Mouse (Mus musculus): ENCODE data around the gene Olfm2. TPM values are rescaled to one million over a fixed set of nuclear protein-coding genes. Genes with fewer than 3 reads are reported as not detected.

Olfm2 gene
- polyA plus RNA-seq, 1 experiment = 0.53 TPM

DNA sequence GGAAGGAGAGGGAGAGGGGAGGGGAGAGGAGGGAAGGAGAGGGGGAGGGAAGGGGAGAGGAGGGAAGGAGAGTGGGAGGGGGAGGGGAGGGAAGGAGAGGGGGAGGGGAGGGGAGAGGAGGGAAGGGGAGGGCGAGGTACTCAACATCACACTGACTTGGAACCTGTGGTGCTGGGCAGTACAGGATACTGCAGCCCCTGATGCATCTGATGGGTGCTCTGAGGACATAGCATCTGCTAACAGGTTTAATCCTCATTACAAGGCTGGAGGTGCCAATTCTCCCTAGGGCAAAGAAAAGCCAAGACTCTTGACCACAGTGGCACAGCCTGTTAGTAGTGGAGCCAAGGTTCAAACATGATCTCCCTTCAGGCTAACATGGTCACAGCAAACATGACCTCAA lies 56.7 kb downstream of the Olfm2 start:
- no peaks in the 10 kb centered on the region for H3K27me3 ChIP-seq (ENCODE audit: control insufficient read depth, insufficient read depth, low read length)
- no peaks in the 10 kb centered on the region for H3K36me3 ChIP-seq (ENCODE audit: control insufficient read depth, insufficient read depth, low read length)
- H3K27ac ChIP-seq (ENCODE audit: insufficient read depth, low read length) = no peak overlapping the region
- no CpG with 5 or more reads among the region's 1 CpGs for WGBS
- H3K4me1 ChIP-seq (ENCODE audit: control insufficient read depth, insufficient read depth, insufficient read length) = no peaks in the 10 kb centered on the region
- TF ChIP-seq POLR2A (IDR thresholded peaks at IDR 0.05; ENCODE audit: low read depth, low read length) (no peak), CTCF (IDR thresholded peaks at IDR 0.05; ENCODE audit: extremely low read depth, insufficient read depth, insufficient read length, insufficient replicate concordance) (no peak)
- no peak for DNase-seq (ENCODE audit: low read depth in 1 of 2, low spot score in 2 of 2)
- H3K4me3 ChIP-seq (ENCODE audit: extremely low read depth, insufficient read depth, insufficient read length) = no peak overlapping the region

DNA sequence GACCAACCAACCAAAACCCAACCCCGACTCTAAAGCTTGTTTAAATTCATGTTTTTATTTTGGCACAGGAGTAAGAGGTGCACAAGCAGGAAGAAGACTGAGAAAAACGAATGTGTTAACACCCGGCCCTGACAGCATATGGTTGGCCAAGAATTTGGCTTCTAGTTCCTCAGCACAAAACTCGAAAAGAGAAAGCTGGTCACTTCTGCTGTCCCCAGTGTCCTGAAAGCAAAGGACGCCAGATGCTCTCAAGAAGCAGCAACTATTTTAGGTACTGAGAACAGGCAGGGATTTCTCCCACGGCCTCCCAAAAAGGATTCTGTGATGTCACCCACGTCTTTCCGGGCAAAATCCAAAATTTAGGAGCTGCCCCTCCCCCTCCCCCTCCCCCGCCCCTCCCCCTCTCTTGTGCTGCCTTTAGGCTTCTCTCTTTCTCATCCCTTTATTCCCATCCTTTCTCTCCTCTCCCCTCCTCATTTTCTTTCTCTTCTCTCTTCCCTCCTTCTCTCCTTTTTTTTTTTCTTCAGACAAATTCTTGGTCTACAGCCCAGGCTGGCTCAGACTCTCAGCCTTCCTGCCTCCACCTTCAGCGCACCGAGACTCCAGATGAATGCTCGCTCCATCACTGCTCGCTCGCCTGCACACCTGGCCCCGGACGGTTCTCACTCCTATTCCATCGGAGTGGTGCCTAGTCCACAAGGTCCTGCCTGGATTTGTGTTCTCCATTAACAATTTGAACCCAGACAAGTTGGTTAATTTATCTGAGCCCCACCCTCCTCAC lies 60.9 kb downstream of the Olfm2 start:
- Histone ChIP-seq H3K4me3 (ENCODE audit: extremely low read depth, insufficient read depth, insufficient read length) (no peak overlapping the region), H3K36me3 (ENCODE audit: control insufficient read depth, insufficient read depth, low read length) (no peaks in the 10 kb centered on the region), H3K27ac (ENCODE audit: insufficient read depth, low read length) (no peak overlapping the region), H3K27me3 (ENCODE audit: control insufficient read depth, insufficient read depth, low read length) (no peaks in the 10 kb centered on the region), H3K4me1 (ENCODE audit: control insufficient read depth, insufficient read depth, insufficient read length) (no peaks in the 10 kb centered on the region)
- TF ChIP-seq CTCF (IDR thresholded peaks at IDR 0.05; ENCODE audit: extremely low read depth, insufficient read depth, insufficient read length, insufficient replicate concordance) (no peak), POLR2A (IDR thresholded peaks at IDR 0.05; ENCODE audit: low read depth, low read length) (no peak)
- 56% methylated on average over 17 of the region's 17 CpGs for WGBS
- DNase-seq (ENCODE audit: low read depth in 1 of 2, low spot score in 2 of 2) = no peak

DNA sequence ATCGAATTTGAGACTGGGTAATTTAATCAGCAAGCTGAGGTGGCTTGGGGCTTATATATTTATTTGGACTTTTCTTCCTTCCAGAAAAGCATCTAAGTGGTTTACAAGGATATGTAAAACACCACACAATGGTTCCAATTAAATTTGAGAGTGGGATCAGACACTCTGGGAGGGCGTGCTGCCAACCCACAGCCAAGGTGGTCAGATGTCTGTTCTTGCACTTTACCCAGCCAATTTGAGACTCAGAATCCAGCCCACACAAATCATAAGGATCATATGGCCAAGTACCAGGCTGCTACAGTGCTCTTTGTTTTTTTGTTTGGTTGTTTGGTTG lies 63.8 kb downstream of the Olfm2 start:
- no peak for DNase-seq (ENCODE audit: low read depth in 1 of 2, low spot score in 2 of 2)
- no peak overlapping the region for H3K27ac ChIP-seq (ENCODE audit: insufficient read depth, low read length)
- H3K4me1 ChIP-seq (ENCODE audit: control insufficient read depth, insufficient read depth, insufficient read length) = no peaks in the 10 kb centered on the region
- TF ChIP-seq CTCF (IDR thresholded peaks at IDR 0.05; ENCODE audit: extremely low read depth, insufficient read depth, insufficient read length, insufficient replicate concordance) (no peak), POLR2A (IDR thresholded peaks at IDR 0.05; ENCODE audit: low read depth, low read length) (no peak)
- H3K27me3 ChIP-seq (ENCODE audit: control insufficient read depth, insufficient read depth, low read length) = no peaks in the 10 kb centered on the region
- WGBS = 72% methylated on average over 2 of the region's 2 CpGs
- H3K36me3 ChIP-seq (ENCODE audit: control insufficient read depth, insufficient read depth, low read length) = no peaks in the 10 kb centered on the region
- H3K4me3 ChIP-seq (ENCODE audit: extremely low read depth, insufficient read depth, insufficient read length) = no peak overlapping the region

DNA sequence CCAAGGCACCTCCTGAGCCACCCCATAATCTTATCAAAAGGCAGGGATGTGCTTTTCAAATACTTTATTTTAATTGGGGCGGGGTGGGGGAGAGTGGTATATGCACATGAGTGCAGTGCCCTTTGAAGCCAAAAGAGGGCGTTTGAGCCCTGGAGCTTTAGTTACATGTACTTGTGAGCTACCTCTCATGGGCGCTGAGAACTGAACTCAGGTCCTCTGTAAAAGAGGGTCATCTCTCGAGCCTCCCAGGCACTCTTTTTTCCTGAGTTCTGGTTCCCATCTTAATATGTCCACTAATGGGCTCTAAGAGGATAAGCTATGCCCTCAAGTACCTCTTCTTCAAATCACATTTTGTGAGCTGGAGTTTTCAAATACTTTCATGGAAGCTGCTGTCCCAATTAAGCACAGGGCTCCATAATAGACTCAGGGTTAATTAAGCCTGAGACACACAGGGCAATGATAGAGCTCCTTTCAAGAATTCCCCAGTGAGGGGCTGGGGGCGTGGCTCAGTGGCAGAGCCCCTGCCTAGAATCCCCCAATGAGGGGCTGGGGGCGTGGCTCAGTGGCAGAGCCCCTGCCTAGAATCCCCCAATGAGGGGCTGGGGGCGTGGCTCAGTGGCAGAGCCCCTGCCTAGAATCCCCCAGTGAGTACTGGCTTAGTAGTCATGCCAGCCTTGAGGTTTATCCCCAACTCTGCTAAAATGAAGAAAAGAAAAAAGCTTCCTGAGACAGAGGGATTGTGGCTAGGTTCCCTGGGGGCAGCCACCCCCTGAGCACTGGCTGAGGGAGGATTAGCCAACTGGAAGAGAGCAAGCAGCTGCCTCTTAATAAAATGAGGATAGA lies 64.4 kb downstream of the Olfm2 start:
- no peaks in the 10 kb centered on the region for H3K4me1 ChIP-seq (ENCODE audit: control insufficient read depth, insufficient read depth, insufficient read length)
- H3K4me3 ChIP-seq (ENCODE audit: extremely low read depth, insufficient read depth, insufficient read length) = no peak overlapping the region
- no peaks in the 10 kb centered on the region for H3K36me3 ChIP-seq (ENCODE audit: control insufficient read depth, insufficient read depth, low read length)
- H3K27ac ChIP-seq (ENCODE audit: insufficient read depth, low read length) = no peak overlapping the region
- DNase-seq (ENCODE audit: low read depth in 1 of 2, low spot score in 2 of 2) = no peak
- no peaks in the 10 kb centered on the region for H3K27me3 ChIP-seq (ENCODE audit: control insufficient read depth, insufficient read depth, low read length)
- TF ChIP-seq POLR2A (IDR thresholded peaks at IDR 0.05; ENCODE audit: low read depth, low read length) = no peak
- TF ChIP-seq CTCF (IDR thresholded peaks at IDR 0.05; ENCODE audit: extremely low read depth, insufficient read depth, insufficient read length, insufficient replicate concordance) = no peak
- 62% methylated on average over 6 of the region's 7 CpGs for WGBS

DNA sequence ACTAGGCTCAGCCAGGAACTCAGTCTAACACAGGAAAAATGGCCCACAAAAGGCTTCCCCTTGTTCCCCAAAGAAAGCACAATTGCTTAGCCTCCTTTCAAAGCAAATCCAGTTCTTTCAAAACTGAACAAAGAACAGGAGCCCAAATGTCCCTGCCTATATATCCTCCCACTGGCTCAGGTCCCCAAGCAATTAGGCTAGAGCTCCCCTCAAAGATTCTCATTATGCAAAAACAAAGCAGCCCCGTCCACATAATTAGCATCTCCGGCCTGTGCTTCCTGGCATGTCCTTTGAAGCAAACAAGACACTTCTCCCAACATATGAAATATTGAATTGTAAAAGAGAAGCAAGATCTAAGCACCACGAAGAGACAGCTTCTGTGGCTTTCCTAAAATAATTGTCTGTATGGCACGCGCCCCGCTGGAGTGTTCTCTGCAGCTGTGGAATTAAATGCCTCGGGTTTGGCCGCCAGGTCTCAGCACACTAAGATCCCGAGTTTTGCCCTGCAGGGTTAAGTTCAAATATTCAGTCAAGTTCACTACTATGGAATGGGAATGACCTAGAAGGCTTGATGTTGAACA lies 65.7 kb downstream of the Olfm2 start:
- Histone ChIP-seq H3K27ac (ENCODE audit: insufficient read depth, low read length) (no peak overlapping the region), H3K27me3 (ENCODE audit: control insufficient read depth, insufficient read depth, low read length) (no peaks in the 10 kb centered on the region), H3K4me1 (ENCODE audit: control insufficient read depth, insufficient read depth, insufficient read length) (no peaks in the 10 kb centered on the region), H3K4me3 (ENCODE audit: extremely low read depth, insufficient read depth, insufficient read length) (no peak overlapping the region), H3K36me3 (ENCODE audit: control insufficient read depth, insufficient read depth, low read length) (no peaks in the 10 kb centered on the region)
- DNase-seq (ENCODE audit: low read depth in 1 of 2, low spot score in 2 of 2) = no peak
- WGBS = 81% methylated on average over 9 of the region's 9 CpGs
- TF ChIP-seq POLR2A (IDR thresholded peaks at IDR 0.05; ENCODE audit: low read depth, low read length) (no peak), CTCF (IDR thresholded peaks at IDR 0.05; ENCODE audit: extremely low read depth, insufficient read depth, insufficient read length, insufficient replicate concordance) (no peak)

DNA sequence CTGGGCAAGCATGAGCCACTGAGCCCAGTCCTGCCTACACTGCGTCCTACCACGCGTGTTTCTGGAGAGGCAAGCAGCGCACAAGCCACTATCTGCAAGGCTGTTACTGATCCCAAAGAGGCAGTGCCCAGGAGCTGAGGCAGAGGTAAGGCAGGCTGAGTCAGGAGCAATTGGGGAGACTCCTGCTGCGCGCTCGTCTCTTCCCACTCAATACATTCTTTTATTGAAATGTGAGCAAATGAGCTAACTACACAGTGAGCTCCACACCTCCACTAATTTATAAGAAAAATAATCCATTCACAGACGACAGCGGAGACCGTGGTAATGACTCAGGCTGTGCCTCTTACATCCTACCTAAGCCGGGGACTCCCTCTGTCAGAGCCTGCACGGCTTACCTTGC lies 68.3 kb downstream of the Olfm2 start:
- TF ChIP-seq POLR2A (IDR thresholded peaks at IDR 0.05; ENCODE audit: low read depth, low read length) = no peak
- no peak for TF ChIP-seq CTCF (IDR thresholded peaks at IDR 0.05; ENCODE audit: extremely low read depth, insufficient read depth, insufficient read length, insufficient replicate concordance)
- 92% methylated on average over 12 of the region's 12 CpGs for WGBS
- no peaks in the 10 kb centered on the region for H3K4me1 ChIP-seq (ENCODE audit: control insufficient read depth, insufficient read depth, insufficient read length)
- DNase-seq (ENCODE audit: low read depth in 1 of 2, low spot score in 2 of 2) = no peak
- no peaks in the 10 kb centered on the region for H3K36me3 ChIP-seq (ENCODE audit: control insufficient read depth, insufficient read depth, low read length)
- H3K27ac ChIP-seq (ENCODE audit: insufficient read depth, low read length) = no peak overlapping the region
- no peaks in the 10 kb centered on the region for H3K27me3 ChIP-seq (ENCODE audit: control insufficient read depth, insufficient read depth, low read length)
- no peak overlapping the region for H3K4me3 ChIP-seq (ENCODE audit: extremely low read depth, insufficient read depth, insufficient read length)

Measured in spleen, adult 2 months (tissue).